Mouse (Mus musculus): ENCODE measurements around the gene Lrp1.

Lrp1 gene

DNA sequence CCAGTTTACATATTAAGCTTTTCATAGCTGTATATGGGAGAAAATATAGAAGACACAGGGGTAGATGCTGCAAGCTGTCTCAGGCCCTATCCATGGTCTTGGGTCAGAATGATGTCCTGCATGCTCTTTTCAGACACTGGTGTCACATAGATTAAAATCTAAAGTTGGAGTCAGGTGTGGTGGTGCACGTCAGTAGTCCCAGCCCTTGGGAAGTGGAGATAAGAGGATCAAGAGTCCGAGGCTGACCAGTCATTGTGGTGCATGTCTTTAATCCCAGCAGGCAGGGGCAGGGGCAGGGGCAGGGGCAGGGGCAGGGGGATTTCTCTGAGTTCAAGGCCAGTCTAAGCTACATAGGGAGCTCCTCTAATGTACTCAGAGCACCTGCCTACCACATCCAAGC is 24.8 kb upstream of the Lrp1 start:
- DNase-seq (ENCODE audit: low spot score), result no peak

DNA sequence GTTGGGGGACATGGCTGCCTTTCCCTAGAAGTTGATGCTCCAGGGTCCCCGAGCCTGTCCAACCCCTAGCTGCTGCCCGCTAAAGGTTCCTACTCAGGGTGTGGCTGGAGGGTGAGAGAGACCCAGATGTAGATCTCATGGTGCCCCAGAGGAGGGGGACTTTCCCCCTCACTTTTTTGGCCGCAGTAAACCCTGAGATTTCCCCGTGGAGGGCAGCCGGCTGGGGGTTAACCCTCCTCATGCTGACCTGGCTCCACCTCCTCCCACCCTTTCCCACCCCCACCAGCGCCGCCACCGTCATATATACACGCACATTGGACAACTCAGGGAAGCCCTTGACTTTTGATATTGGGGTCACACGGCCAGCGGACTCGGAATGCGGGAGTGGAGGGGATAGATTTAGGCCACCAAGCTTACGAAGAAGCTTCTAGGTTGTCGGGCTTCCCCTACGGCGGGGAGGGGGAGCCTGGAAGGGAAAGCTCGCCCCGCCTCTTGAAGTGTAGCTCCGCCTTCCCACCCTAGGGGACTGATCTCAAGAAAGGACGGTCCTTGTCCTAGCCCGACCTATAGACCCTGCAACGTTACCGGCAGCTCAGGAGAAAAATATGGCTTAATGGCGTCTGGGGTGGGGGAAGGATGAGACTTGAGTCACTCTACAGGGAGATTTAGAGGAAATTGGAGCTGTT is 22.7 kb upstream of the Lrp1 start:
- DNase-seq (ENCODE audit: low spot score), result peak; percentile 86

DNA sequence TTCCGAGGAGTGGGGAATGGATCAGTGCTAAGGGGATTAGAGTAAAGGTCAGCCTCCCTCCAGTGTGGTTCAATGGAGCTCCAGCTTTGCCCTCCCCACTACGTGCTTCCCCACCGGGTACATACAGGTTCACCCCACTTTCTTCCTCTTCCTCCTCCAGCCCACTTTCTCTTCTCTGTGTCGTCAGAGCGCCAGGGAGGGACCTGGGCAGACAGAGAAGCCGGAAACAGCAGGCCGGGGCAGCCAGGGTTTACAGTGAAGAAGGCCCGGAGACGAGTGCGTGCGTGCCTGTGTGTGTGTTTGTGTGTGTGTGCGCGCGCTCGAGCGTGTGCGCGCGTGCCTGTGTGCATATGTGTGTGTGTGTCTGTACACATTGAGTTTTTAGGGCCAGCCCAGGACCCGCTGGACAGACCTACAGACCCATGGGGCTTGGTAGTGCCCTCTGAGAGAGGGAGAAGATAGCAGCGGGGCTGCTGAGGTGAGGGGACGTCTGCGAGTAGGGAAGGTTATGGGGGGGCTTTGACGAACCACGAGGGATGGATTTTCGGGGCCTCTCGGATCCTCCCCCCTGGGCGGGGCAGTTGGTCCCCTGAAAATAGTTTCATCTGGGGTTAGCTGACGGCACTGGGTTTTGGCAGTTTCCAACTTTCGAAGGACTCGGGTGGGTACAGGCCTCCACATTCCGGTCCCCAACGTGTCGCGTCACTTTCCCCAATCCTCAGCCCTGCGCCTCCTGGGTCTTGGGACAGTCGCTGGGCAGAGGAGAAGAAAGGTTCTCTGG is 22.0 kb upstream of the Lrp1 start, which contains the start of gene Stat6:
Stat6 (plus strand) TSS at position 215 of the 781 bp plus-strand sequence.
- DNase-seq (ENCODE audit: low spot score), result peak; percentile 78

DNA sequence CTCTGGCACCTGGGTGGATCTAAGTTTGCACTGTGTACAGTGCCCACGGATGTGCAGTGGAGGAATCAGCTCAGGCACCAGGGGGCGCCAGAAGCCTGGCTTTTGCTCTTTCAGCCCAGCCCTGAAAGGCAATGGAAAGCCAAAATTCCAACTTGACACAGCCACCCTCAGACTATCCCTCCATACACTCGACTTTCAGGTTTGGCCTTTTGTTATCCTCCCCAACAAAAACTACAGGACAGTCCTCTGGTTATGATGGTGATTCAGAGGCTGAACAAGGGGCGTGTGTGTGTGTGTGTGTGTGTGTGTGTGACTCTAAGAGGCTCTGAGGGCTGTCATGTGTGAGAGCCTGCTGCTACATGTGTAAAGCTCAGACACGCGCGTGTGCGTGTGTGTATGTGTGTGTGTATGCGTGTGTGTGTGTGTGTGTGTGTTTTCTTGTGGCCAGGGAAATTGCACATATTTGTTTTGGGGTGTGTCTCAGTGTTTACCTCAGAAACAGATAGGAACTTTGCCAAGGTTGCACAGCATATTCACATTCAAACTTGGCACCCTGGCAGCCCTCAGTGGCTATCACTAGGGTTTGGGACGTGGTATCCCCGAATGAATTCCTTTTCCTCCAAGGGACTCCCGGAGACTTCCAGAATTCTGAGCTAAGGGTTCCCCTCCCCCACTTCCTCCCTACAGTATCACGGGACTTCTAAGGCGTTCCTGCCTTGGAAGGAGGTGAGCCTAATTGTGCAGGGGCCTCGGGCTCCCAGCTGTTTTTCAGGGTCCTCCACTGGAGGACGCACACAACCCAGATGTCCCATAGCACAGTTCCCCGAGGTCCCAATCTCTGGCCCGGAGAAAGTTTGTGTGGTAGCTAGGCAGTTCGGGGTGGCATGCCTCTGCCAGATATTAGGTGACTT is 21.2 kb upstream of the Lrp1 start:
- DNase-seq (ENCODE audit: low spot score), result peak; percentile 96

DNA sequence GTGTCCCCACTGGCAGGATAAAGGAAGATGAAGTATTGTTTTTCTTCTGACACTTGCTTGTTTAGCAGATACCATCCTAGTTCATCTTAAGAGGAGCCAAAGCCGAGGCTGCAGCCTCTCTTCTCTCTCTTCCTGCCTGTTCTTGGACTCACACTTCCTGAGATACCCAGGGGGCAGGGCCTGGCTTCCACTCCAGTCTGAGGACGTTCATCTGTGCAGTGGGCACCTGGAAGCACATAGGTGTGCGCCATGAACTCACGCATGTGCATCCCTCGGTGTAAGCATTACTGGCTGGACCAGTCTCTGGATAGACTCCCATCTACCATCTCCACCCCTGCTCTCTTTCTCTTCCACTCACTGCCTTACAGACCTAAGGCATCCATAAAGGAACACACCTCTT is 19.5 kb upstream of the Lrp1 start:
- no peak for DNase-seq (ENCODE audit: low spot score)

DNA sequence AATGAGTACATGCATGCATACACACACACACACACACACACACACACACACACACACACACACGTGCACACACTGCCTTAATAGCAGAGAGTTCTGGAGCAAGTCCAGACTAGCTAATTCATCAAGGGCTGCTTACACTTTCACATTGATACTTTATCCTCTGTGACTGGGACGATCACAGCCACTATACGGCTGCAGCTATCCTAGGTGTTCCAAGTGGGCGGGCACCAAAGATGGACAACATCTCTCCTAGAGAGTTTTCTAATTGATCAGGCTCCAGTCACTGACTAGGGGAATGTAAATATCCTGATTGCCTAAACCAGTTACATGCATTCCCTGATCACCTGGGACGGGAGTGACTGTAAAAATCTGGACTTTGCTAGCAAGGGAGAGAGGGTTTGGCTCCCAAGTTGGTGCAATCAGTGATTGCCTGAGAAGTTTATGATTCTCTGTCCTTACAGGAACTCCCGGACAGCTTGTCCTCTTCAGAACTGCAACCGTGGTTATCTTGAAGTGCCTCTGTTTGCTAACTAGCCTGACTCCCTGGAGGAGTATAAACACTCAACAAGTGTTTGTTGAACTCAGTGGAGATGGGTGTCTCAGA is 11.8 kb upstream of the Lrp1 start:
- no peak for DNase-seq (ENCODE audit: low spot score)

DNA sequence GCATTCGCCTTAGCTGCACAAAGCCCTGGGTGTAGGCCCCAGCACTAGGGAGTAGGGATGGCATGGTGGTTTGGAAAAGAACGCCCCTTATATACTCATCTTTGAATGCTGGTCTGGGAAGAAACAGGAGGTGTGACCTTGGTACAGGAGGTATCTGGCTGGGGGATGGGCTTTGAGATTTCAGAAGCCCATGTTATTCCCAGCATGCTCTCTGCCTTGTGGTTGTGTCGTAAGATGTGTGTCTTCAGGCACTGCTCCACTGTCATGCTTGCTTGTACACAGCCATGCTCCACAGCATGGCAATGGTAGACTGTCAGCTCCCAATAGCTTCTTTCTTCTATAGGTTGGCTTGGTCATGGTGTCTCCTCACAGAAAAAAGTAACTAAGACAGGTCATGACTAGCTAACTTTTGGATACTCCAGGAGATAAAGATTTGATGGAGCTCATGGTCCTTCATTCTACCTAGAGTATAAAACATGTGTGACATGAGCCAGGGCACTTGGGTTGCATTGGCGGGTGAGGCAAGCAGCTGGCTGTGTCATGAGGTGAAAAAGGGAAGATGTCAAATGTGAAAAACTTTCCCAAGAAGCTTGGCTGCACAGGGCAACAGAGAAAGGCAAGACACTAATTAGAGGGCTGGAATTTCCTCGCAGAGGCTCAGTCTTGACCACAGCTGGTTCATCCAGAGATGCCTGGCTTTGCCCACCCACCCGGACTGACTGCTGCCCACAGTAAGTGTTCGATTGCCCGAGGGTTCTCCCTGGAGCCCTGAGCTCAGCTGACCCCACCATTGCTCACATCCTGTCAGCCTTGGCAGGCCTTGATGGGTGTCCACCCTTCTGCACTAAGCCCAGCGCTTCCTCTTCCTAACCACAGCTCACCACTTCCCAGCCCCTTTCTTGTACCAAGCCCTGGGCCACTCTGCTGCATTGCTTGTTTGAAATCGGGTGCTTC is 10.6 kb upstream of the Lrp1 start:
- DNase-seq (ENCODE audit: low spot score), result no peak

DNA sequence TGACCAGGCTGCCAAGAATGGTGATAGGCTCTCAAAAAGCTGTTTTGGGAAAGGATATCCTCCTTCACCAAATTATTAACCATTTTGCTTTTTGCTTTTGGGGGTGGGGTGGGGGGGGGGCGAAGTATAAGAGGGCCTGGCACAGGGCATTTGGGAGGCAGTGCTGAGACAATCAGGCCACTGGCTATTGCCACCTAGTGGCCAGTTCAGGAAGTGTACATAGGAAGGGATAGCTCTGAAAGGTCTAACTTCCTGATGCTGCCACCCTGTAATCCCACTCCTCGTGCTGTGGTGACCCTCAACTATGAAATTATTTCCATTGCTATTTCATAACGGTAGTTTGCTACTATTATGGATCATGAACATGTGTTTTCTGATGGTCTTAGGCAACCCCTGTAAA is 5.5 kb upstream of the Lrp1 start:
- DNase-seq (ENCODE audit: low spot score), result no peak

DNA sequence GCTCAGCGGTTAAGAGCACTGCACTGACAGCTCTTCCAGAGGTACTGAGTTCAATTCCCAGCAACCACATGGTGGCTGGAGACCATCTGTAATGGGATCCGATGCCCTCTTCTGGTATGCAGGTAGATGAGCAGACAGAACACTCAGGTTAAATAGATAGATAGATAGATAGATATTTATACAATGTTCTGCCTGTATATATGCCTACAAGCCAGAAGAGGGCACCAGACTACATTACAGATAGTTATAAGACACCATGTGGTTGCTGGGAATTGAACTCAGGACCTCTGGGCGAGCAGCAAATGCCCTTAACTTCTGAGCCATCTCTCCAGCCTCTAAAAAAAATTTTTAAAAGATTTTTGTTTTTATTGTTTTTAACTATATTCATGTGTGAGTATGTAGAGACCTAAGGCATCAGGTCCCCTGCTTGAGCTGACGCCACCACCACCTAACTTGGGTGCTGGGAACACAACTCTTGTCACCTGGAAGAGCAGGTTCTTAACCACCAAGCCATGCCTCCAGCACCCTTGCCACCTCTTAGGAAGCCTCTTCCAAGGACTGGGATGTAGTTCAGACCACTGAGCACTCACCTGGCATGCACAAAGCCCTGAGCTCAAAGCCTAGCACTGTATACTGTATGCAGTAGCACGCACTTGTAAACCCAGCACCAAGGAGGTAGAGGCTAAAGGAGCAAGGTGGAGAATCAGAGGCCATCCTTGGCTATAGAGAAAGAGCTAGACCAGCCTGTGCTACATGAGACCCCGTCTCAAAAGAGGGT is 2.7 kb upstream of the Lrp1 start:
- DNase-seq (ENCODE audit: low spot score), result no peak

DNA sequence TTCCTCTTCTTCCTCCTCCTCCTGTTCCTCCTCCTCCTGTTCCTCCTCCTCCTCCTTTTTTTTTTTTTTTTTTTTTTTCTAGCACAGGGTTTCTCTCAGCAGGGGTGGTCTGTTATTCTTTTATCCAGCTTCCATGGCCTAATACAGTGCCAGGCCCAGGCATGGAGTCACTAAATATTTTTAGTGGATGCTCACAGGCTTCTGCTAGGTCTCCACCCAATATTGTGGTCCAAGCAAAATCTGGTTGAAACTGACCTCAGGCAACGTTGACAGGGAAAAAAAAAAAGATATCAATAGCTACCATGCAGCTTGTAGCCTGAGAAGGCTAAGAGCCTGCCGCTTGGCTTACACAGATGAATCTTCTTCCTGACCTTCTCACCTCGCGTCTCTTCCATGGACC is 1.7 kb upstream of the Lrp1 start:
- DNase-seq (ENCODE audit: low spot score), result no peak

DNA sequence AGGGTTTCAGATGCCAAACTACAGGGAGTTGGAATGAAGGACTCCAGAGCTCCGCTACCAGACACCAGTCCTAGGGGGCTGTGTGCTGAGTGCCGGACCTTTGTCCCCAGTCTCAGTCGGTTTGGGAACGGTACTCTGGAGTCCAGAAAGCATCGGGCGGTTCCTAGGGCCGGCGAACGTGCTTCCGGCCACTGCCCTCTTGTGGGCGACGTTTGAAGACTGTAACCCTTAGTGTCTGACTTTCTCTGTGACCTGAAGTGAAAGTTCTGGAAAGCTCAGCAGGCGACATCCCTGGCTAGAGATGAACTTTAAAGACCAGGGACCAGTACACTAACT is 1.1 kb upstream of the Lrp1 start:
- peak; percentile 81 for DNase-seq (ENCODE audit: low spot score)

DNA sequence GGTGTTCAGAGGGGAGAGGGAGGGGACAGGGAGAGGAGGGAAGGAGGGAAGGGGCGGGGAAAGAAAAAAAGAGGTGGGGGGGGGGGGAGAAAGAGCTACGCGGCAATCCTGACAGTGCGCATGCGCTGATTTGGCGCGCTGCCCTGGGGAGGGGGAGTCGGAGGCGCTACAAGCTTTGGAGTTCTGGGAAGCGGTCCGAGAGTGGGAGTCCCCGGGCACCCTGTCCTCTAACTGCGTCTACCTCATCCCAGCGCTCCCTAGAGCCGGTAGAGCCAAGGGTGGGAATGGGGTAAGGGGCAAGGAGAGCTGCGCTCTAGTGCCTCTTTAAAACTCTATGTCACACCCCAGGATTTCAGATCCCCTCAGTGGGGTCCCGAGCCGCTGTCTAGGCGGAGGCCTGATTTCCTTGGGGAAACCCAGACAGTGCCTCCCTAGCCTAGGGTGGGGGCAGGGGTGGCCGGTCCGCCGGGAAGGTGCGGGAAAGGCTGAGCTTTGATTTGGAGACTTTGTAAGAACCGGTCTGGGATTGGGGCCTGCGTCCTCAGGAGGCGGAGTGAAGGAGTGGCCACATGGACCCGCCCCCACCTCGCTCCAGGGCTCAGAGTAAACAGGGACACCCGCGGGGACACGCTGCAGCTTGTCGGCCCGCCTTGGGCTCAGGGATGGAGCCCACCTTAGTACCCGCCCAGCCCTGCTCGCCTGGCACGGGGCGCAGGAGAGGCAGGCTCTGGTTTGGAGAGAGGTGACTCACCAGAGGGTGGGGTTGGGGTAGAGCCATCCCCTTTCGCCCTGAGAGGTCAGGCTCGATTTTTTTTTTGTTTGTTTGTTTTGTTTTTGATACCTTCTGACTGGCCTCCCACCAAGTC is 476 bp upstream of the Lrp1 start:
- peak; percentile 95 for DNase-seq (ENCODE audit: low spot score)

DNA sequence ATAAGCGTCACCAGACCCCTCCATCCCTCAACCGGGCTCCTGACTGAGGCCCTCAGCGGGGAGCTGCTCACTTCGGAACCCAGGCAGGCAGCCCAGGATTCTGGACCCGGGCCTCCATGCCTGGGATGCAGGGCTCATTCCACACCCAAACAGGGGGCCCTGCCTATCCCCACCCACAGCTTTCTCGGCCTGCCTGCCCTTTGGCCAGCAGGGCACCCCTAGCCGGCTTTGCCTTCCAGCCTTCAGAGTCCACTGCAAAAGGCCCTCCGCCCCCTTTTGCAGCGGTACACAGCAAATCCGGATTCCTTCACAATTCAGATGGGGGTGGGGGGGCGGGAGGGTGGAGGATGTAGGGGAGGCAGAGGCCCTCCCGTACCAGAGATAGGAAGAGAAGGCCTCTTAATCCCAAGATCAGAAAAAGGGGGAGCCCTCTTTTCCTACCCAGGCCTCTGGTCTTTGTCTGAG is 975 bp downstream of the Lrp1 start:
- DNase-seq (ENCODE audit: low spot score), result peak; percentile 60

DNA sequence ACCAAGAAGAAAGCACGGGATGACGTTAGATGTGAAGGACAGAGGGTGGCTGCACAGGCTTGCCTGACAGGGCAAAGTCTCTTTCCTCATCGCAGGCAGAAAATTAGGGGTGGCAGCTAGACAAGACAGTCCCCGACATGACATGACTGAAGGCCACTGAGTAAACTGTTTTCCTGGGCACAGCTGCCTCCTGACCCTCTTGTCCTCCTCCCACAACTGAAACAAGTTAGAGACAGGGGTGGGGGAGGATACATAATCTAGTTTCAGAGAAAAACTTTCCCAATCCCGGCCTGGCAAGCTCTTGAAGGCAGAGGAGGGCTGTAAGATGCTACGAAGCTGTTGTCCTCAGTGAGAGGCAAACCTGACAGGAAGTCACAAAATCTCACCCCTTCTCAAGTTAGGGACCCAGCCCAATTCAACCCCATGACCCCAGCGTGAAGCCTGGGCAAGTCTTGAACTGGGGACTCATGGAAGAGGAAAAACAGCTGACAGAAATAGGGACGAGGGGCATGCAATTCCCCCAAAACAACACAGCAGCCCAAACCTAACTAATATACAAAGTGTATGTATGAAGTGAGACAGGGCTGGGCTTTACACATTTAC is 1.7 kb downstream of the Lrp1 start:
- DNase-seq (ENCODE audit: low spot score), result no peak

DNA sequence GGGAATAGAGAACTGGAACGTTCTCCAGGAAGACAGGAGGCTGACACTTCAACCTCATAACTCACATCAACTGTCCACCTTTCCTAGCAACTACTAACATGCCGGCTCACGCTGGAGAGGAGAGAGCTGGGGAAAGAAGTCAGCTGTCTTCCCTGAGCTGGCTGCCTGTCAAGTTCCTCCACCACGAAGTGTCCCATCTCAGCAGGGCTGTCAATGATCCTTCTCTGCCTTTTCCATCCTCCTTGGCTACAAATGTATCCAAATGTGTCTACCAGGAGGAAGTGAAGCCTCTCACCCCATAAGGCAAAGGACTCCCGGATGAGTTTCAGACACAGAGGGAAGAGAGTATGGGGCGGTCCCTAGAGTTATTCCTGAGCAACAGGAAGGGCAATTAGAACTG is 2.8 kb downstream of the Lrp1 start:
- peak; percentile 73 for DNase-seq (ENCODE audit: low spot score)

DNA sequence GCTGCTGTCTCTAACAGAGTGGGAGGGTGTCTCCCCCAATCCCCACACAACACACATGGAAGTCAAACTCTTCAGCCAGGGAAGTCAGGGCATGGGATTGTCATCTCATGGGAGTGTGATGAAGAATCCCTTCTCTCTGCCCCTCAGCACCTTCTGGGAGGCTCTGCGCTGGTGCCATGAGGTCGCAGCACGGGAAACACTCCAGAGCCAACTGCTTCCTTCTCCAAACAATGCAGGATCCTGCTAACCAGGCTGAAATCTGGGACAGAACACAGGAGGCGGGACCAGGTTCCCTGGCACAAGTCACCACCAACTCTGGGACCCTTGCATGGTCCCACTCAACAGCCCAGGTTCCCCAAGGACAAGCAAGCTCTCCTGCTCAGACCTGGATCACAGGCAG is 3.7 kb downstream of the Lrp1 start:
- DNase-seq (ENCODE audit: low spot score), result no peak

DNA sequence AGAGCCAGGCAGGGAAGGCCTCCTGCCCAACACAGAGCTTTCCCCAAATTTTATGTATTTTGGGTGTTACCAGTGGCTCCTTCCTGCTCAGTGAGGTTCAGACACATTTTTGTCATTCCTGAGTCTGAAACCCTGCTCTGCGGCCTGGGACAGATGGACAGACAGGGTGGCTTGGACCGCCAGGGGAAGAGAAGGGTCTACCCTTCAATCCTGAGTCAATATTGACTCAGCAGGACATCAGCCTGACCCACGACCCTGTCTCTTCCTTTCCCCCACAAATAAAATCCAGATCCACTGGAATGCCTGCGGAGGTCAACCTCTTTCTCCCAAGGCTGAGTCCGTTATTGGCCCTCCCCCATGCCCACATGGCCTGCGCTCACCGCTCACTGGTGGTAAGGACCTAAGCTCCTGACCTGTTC is 4.7 kb downstream of the Lrp1 start:
- DNase-seq (ENCODE audit: low spot score), result no peak

DNA sequence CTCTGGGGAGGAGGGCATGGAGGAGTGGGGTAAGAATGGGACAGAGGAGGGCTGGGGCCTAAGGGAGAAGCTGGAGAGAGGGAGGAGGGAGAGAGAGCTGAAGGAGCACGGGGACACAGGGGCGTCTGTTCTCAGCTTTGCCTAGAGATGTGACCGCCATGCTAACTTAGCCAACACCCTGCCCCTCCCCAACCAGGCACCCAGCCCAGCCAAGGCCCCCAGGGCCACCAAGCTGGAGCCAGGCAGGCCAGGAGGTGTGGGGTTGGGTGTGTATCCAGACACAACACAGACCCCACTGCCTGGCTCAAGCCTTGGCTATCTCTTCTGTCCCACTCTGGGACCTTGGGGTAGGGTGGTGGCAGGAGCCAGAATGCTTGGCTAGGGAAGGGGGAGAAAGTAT is 5.4 kb downstream of the Lrp1 start:
- no peak for DNase-seq (ENCODE audit: low spot score)

DNA sequence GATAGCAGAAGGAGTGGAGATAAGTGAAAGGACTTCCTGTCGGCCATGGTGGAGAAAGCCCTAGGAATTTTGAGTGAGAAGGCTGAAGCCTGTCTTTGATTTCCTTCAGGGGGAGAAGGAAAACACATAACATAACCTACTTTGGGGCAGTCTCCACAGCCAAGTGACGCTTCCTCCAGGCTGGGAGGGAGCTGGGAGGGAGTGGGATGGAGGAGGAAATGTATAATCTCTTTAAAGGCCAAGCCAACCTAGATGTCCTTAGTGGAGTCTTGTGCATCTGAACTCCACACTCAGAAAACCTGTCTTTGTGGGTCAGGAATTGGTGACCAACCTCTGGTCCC is 5.9 kb downstream of the Lrp1 start:
- no peak for DNase-seq (ENCODE audit: low spot score)

Measured in testis, postnatal 10 days (tissue).